Mouse (Mus musculus) kidney, embryonic 16.5 days (tissue): ENCODE data around the gene Gm49416. TPM values are rescaled to one million over a fixed set of nuclear protein-coding genes. Genes with fewer than 3 reads are reported as not detected.

Experiments used
- ATAC-seq: fragments of 200-750 bp; cut with Nextera tagmentation; 2 replicates; pipeline ENCODE4 v1.8.0; 2017; ENCODE audit warnings: moderate TSS enrichment; ENCODE audit not compliant: low FRiP score, low TSS enrichment
- H3K27ac ChIP-seq: fragments of 300-500 bp; sonication (generic); 2 replicates; pipeline ENCODE4 v1.5.1; 2014; ENCODE audit warnings: low read length
- H3K27me3 ChIP-seq: fragments of 300-500 bp; sonication (generic); 2 replicates; pipeline ENCODE4 v1.6.1; 2014; ENCODE audit warnings: low read length, control low read depth, mixed read lengths; ENCODE audit not compliant: insufficient read depth
- H3K36me3 ChIP-seq: fragments of 300-500 bp; sonication (generic); 2 replicates; pipeline ENCODE4 v1.6.1; 2014; ENCODE audit warnings: low read length, control low read depth, mixed read lengths; ENCODE audit not compliant: insufficient read depth
- H3K4me1 ChIP-seq: fragments of 300-500 bp; sonication (generic); 2 replicates; pipeline ENCODE4 v1.6.1; 2014; ENCODE audit warnings: low read length, control low read depth, mixed read lengths; ENCODE audit not compliant: insufficient read depth
- H3K4me2 ChIP-seq: fragments of 300-500 bp; sonication (generic); replicated peaks from 2 replicates; pipeline ENCODE4 v1.6.1; 2014; ENCODE audit warnings: low read depth, low read length
- H3K4me3 ChIP-seq: fragments of 300-500 bp; sonication (generic); 2 replicates; pipeline ENCODE4 v1.5.1; 2014; ENCODE audit warnings: mild to moderate bottlenecking, low read length
- H3K9ac ChIP-seq: fragments of 300-500 bp; sonication (generic); replicated peaks from 2 replicates; pipeline ENCODE4 v1.6.1; 2014; ENCODE audit warnings: low read length
- H3K9me3 ChIP-seq: fragments of 300-500 bp; sonication (generic); 2 replicates; pipeline ENCODE4 v1.6.1; 2016; ENCODE audit warnings: low read length, control low read depth
- WGBS: fragments of 180-500 bp; shearing (Covaris S2); extraction: QIAGEN DNeasy Blood & Tissue Kit; methylation state at CpG from one replicate; pipeline ENCODE4 v1.1.7; 2014; 5-methylcytosine and 5-hydroxymethylcytosine counted together
- polyA plus RNA-seq: library from polyadenylated mRNA; unstranded; fragments of >200 nt; fragmentation: Nextera tagmentation; extraction: Ambion mirVana; gene quantifications from 2 replicates; pipeline ENCODE4 v1.2.1, GENCODE M21; 2015

Gm49416 gene
- polyA plus RNA-seq, 1 experiment from 2014 or later = 1.2 TPM

GRCm38 (mm10) chr19:8872266-8872840 lies 16.4 kb upstream of the Gm49416 start:
- Histone ChIP-seq H3K36me3 (peaks cover 35% of the 10 kb centered on the region), H3K27ac (peak overlapping the region; percentile 89), H3K9me3 (no peaks in the 10 kb centered on the region), H3K4me3 (peak overlapping the region; percentile 99), H3K9ac (peak overlapping the region; percentile 99), H3K4me2 (peak overlapping the region; percentile 90), H3K4me1 (peaks cover 10% of the 10 kb centered on the region), H3K27me3 (no peaks in the 10 kb centered on the region)
- no peak for ATAC-seq
- 64% methylated on average over 10 of the region's 10 CpGs for WGBS

- no peak for ATAC-seq
- Histone ChIP-seq H3K4me1 (peaks cover 17% of the 10 kb centered on the region), H3K9me3 (no peaks in the 10 kb centered on the region), H3K9ac (no peak overlapping the region), H3K4me2 (no peak overlapping the region), H3K4me3 (no peak overlapping the region), H3K27ac (no peak overlapping the region), H3K27me3 (no peaks in the 10 kb centered on the region), H3K36me3 (peaks cover 45% of the 10 kb centered on the region)
- 93% methylated on average over 7 of the region's 7 CpGs for WGBS
Measured at GRCm38 (mm10) chr19:8875031-8875430, 13.7 kb upstream of the Gm49416 start.

GRCm38 (mm10) chr19:8880311-8881033 lies 8.3 kb upstream of the Gm49416 start, which contains the start of gene Uqcc3:
Gene Uqcc3 (minus strand): TSS chr19:8880923.
- Histone ChIP-seq H3K9me3 (no peaks in the 10 kb centered on the region), H3K4me3 (peak within 1 kb of the TSS; percentile 92), H3K36me3 (peaks cover 23% of the 10 kb centered on the region), H3K9ac (peak within 1 kb of the TSS; percentile 92), H3K4me1 (peaks cover 10% of the 10 kb centered on the region), H3K27ac (peak within 1 kb of the TSS; percentile 87), H3K27me3 (no peaks in the 10 kb centered on the region), H3K4me2 (peak within 1 kb of the TSS; percentile 83)
- ATAC-seq = peak; percentile 98
- WGBS = under 1% methylated on average over 42 of the region's 42 CpGs

- Histone ChIP-seq H3K9ac (peak overlapping the region; percentile 92), H3K4me2 (peak overlapping the region; percentile 83), H3K36me3 (peaks cover 18% of the 10 kb centered on the region), H3K4me3 (peak overlapping the region; percentile 92), H3K9me3 (no peaks in the 10 kb centered on the region), H3K27me3 (no peaks in the 10 kb centered on the region), H3K27ac (no peak overlapping the region), H3K4me1 (peaks cover 10% of the 10 kb centered on the region)
- ATAC-seq = 0 out of 2 replicates have a peak, but pooled peaks have one; percentile 19
- 19% methylated on average over 3 of the region's 3 CpGs for WGBS
Measured at GRCm38 (mm10) chr19:8881034-8881392, 7.7 kb upstream of the Gm49416 start.

GRCm38 (mm10) chr19:8883616-8884015 lies 5.1 kb upstream of the Gm49416 start, which contains the start of the genes Lbhd1 and Gm49403:
Gene Lbhd1 (plus strand): TSS chr19:8883732.
Gene Gm49403 (plus strand): TSS chr19:8883930.
- no peak for ATAC-seq
- H3K9me3 ChIP-seq = no peaks in the 10 kb centered on the region
- 87% methylated on average over 3 of the region's 3 CpGs for WGBS
- no peak within 1 kb of the TSS for H3K4me2 ChIP-seq
- H3K36me3 ChIP-seq = no peaks in the 10 kb centered on the region
- H3K4me1 ChIP-seq = peaks cover 18% of the 10 kb centered on the region
- no peak within 1 kb of the TSS for H3K9ac ChIP-seq
- H3K27me3 ChIP-seq = no peaks in the 10 kb centered on the region
- no peak within 1 kb of the TSS for H3K27ac ChIP-seq
- no peak within 1 kb of the TSS for H3K4me3 ChIP-seq

GRCm38 (mm10) chr19:8886916-8887584 lies 1.7 kb upstream of the Gm49416 start:
- Histone ChIP-seq H3K4me2 (peak overlapping the region; percentile 88), H3K27me3 (no peaks in the 10 kb centered on the region), H3K27ac (peak overlapping the region; percentile 86), H3K36me3 (peaks cover 13% of the 10 kb centered on the region; the same call in 1 of the 2 replicates), H3K9ac (peak overlapping the region; percentile 92), H3K9me3 (no peaks in the 10 kb centered on the region), H3K4me1 (peaks cover 17% of the 10 kb centered on the region), H3K4me3 (peak overlapping the region; percentile 81; the same call in 1 of the 2 replicates)
- 54% methylated on average over 1 of the region's 1 CpGs for WGBS
- no peak for ATAC-seq

- 15% methylated on average over 19 of the region's 19 CpGs for WGBS
Measured at GRCm38 (mm10) chr19:8887585-8888463, 902 bp upstream of the Gm49416 start.

GRCm38 (mm10) chr19:8892829-8893766 lies 4.4 kb downstream of the Gm49416 start, which contains the start of gene Ints5:
Gene Ints5 (plus strand): TSS chr19:8893005.
- H3K4me2 ChIP-seq = peak within 1 kb of the TSS; percentile 81
- ATAC-seq = peak; percentile 42
- peaks cover 25% of the 10 kb centered on the region for H3K36me3 ChIP-seq
- H3K9ac ChIP-seq = peak within 1 kb of the TSS; percentile 96
- H3K27me3 ChIP-seq = no peaks in the 10 kb centered on the region
- H3K4me1 ChIP-seq = peaks cover 24% of the 10 kb centered on the region
- 2% methylated on average over 54 of the region's 54 CpGs for WGBS
- H3K27ac ChIP-seq = peak within 1 kb of the TSS; percentile 84
- peak within 1 kb of the TSS; percentile 85 for H3K4me3 ChIP-seq
- no peaks in the 10 kb centered on the region for H3K9me3 ChIP-seq

More at GRCm38 (mm10) chr19:8887585-8888463, 902 bp upstream of the Gm49416 start:
- peaks cover 17% of the 10 kb centered on the region for H3K4me1 ChIP-seq
- H3K4me3 ChIP-seq = peak overlapping the region; percentile 81
- ATAC-seq = no peak
- no peaks in the 10 kb centered on the region for H3K9me3 ChIP-seq
- H3K4me2 ChIP-seq = peak overlapping the region; percentile 88
- H3K27ac ChIP-seq = peak overlapping the region; percentile 86
- peaks cover 13% of the 10 kb centered on the region; the same call in 1 of the 2 replicates for H3K36me3 ChIP-seq
- H3K27me3 ChIP-seq = no peaks in the 10 kb centered on the region
- peak overlapping the region; percentile 92 for H3K9ac ChIP-seq
